Mouse (Mus musculus) kidney, adult 2 months (tissue): ENCODE data around the gene Cobl. TPM values are rescaled to one million over a fixed set of nuclear protein-coding genes. Genes with fewer than 3 reads are reported as not detected.

Source experiments
- DNase-seq: peaks from one replicate; pipeline ENCODE4 v3.0.0; 2021
- H3K27ac ChIP-seq: fragments of 200-500 bp; 2 replicates; pipeline ENCODE4 v1.5.1; 2012; ENCODE audit warnings: low read depth, low read length, control low read depth, inconsistent platforms; ENCODE audit not compliant: insufficient read depth
- H3K27me3 ChIP-seq: fragments of 200-500 bp; replicated peaks from 2 replicates; pipeline ENCODE4 v1.6.1; 2012; ENCODE audit warnings: mild to moderate bottlenecking, moderate library complexity, low read length, inconsistent platforms; ENCODE audit not compliant: control insufficient read depth, insufficient read depth
- H3K36me3 ChIP-seq: fragments of 200-500 bp; 2 replicates; pipeline ENCODE4 v1.6.1; 2012; ENCODE audit warnings: mild to moderate bottlenecking, moderate library complexity, low read length, inconsistent platforms; ENCODE audit not compliant: control insufficient read depth, insufficient read depth
- H3K4me1 ChIP-seq: fragments of 200-500 bp; 2 replicates; pipeline ENCODE4 v1.6.1; 2011; ENCODE audit warnings: low read length; ENCODE audit not compliant: control insufficient read depth, insufficient read depth
- H3K4me3 ChIP-seq: fragments of 200-500 bp; 2 replicates; pipeline ENCODE4 v1.5.1; 2011; ENCODE audit warnings: mild to moderate bottlenecking, low read depth, low read length, control low read depth; ENCODE audit not compliant: insufficient read depth
- CTCF ChIP-seq: fragments of 200-500 bp; conservative IDR thresholded peaks from 2 replicates; pipeline ENCODE4 v1.5.1; 2011; ENCODE audit warnings: low read depth, mild to moderate bottlenecking, control low read depth, low read length, moderate library complexity, mixed read lengths; ENCODE audit not compliant: insufficient read depth, insufficient read length
- POLR2A ChIP-seq: fragments of 200-500 bp; IDR thresholded peaks from one replicate; pipeline ENCODE4 v1.6.1; 2011; ENCODE audit warnings: low read depth, low read length, control low read depth
- WGBS: fragments of 180-500 bp; shearing (Covaris S2); methylation state at CpG from one replicate; pipeline ENCODE4 v1.1.7; 2018; 5-methylcytosine and 5-hydroxymethylcytosine counted together
- polyA plus RNA-seq: library from polyadenylated mRNA; depleted of rRNA; stranded (reverse); fragments of >200 nt; gene quantifications from 2 replicates; pipeline ENCODE4 v1.2.3, GENCODE M21; 2012

The Cobl gene
- polyA plus RNA-seq, 1 experiment = 18.0 TPM

DNA sequence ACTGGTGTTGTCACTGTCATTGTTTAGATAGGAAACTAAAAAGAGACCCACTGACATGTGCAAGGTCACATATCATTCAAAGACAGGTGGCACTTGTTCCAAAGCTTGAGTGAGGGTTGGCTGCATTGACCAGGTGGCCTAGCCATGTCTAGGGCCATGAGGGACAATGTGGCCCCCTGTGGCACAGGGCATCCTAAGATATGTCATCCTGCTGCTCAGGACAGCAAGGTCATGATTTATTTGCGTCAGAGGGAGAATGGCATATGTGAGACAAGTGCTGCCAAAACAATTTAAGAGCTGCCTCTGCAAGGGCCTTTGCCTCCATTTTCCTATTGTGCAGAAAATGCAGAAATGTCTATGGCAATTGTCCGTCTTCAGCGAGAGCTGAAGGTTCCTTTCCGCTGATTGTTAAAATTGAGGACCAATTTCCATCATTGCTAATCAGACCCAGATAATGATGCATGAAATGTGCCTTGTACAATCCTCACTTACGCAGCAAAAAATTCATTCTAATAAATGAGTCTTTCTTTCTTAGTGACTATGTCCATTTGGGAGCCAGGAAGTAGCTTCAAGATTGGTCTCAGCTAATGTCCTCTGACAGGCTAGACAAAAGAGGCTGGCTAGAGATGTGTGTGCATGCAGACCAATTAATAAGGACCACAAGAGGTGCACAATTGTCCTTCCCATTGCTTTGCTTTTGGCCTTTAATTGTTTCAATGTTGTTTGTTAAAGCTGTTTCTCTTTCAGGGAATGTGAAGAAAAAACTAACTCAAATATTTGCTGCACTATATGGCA lies 207.2 kb downstream of the Cobl start:
- no peaks in the 10 kb centered on the region for H3K27me3 ChIP-seq
- H3K4me3 ChIP-seq = no peak overlapping the region
- H3K36me3 ChIP-seq = no peaks in the 10 kb centered on the region
- no peaks in the 10 kb centered on the region for H3K4me1 ChIP-seq
- 99% methylated on average over 5 of the region's 5 CpGs for WGBS
- H3K27ac ChIP-seq = no peak overlapping the region
- no peak for DNase-seq
- TF ChIP-seq POLR2A (no peak), CTCF (no peak)

DNA sequence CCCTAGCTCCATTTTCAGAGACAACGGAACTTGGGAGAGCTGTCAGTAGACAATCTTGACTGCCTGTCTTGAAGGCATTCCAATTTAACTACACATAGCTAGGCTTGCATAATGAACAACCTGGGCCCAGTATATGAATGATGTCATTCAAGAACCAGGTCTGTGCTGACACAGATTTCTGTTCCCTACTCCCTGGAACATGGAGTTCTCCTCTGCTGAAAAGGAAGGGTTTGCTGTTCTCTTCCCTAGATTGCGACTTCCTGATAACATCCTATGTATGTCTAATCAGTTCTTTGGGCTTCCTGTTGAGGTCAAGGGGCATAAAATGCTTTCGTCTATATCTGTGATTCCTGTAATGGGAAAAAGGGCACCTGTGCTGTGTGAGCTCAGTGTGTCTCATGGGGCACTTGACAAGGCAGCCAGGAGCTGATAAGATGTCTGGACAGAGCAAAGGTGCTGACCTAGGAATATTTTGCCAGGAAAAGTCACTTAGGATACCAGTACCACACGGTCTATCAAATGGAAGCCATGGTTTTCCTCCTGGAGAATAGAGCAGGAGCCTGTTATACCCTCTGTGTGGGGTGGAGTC lies 219.3 kb downstream of the Cobl start:
- no peak for DNase-seq
- Histone ChIP-seq H3K4me1 (no peaks in the 10 kb centered on the region), H3K4me3 (no peak overlapping the region), H3K27me3 (no peaks in the 10 kb centered on the region), H3K27ac (no peak overlapping the region), H3K36me3 (no peaks in the 10 kb centered on the region; the same call in 1 of the 2 replicates)
- TF ChIP-seq CTCF (no peak), POLR2A (no peak)
- WGBS = 73% methylated on average over 4 of the region's 4 CpGs

DNA sequence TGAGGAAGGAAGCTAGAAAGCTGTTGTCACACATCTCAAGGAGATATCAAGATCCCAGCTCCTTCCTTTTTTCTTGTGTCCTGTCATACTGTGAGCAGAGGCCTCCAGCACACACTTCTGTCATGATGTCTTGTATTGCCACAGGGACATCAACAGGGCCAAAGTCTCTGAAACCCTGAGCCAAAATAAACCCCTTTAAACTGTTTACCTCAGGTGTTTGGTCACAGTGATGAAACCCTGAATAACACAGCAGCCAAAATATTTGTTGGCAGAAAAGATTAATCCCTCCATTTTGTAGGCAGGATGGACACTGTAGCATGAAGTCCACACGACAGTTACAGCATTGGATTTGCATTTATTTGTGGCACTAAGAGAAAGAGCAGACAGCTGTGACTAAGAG lies 228.4 kb downstream of the Cobl start:
- Histone ChIP-seq H3K36me3 (no peaks in the 10 kb centered on the region), H3K4me1 (peaks cover 3% of the 10 kb centered on the region; the same call in 1 of the 2 replicates), H3K27ac (no peak overlapping the region), H3K27me3 (no peaks in the 10 kb centered on the region), H3K4me3 (no peak overlapping the region)
- 80% methylated on average over 1 of the region's 1 CpGs for WGBS
- no peak for DNase-seq
- TF ChIP-seq POLR2A (no peak), CTCF (no peak)

DNA sequence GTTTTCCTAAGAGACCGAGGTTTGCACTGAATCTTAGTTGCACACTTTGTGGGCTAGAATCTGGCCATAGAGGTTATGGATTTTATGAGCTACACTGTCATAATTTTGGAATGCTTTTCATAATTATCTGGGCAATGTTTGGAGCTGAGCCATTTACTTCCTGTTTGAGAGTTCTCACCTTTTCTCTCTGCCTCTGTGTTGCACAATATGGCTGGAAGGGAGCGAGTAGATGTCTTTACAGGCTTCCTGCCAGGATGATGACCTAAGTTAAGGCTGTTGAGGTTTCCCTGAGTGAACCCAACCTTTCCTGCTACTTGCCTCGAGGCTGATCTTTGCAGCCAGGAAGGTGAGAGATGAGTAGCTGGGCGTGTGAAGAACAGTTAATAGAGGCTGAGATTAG lies 229.9 kb downstream of the Cobl start:
- DNase-seq = no peak
- Histone ChIP-seq H3K4me1 (peaks cover 3% of the 10 kb centered on the region; the same call in 1 of the 2 replicates), H3K4me3 (no peak overlapping the region), H3K27ac (no peak overlapping the region), H3K36me3 (no peaks in the 10 kb centered on the region), H3K27me3 (no peaks in the 10 kb centered on the region)
- TF ChIP-seq CTCF (no peak), POLR2A (no peak)
- WGBS = 70% methylated on average over 4 of the region's 4 CpGs

DNA sequence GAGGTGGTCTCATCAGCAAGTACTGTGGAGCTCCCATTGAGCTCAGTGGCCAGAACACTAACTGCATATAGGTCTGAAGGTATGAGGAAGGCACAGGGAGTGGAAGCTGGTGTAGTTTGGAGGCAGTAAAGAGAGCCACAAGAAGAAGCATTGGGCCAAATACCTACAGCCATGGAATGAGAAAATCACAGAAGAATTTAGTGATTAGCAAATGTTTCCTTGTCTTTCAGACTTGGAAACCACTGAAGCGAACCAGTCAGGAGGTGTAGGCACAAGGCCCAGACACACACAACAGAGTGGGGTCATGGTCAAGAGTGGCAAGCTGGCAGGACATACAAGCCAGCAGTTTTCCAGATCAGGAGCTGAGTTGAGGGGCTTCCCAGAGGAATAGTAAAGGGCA lies 230.6 kb downstream of the Cobl start:
- no peak for TF ChIP-seq POLR2A
- no peak for TF ChIP-seq CTCF
- WGBS = 88% methylated on average over 1 of the region's 1 CpGs
- Histone ChIP-seq H3K4me1 (peaks cover 3% of the 10 kb centered on the region; the same call in 1 of the 2 replicates), H3K27me3 (no peaks in the 10 kb centered on the region), H3K27ac (no peak overlapping the region), H3K36me3 (no peaks in the 10 kb centered on the region), H3K4me3 (no peak overlapping the region)
- DNase-seq = peak; percentile 13

DNA sequence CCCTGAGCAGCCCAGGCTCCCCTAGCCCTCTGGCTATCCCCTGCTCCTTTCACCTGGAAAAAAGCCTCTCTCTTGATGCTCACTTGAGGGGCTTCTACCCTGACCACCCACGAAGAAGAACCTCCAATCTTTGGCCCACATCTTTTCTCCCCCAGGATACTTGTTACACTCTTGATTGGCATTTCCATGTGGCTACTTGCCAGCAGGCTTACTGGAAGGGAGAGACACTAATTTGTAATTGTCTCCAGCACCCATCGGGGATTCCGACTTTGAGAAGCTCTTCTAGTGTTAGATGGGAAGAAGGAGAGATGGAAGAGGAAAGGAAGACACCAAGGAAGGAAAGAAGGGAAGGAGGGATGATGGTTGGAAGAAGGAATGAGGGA lies 232.0 kb downstream of the Cobl start:
- no peak overlapping the region for H3K4me3 ChIP-seq
- H3K27me3 ChIP-seq = no peaks in the 10 kb centered on the region
- WGBS = 60% methylated on average over 3 of the region's 3 CpGs
- no peaks in the 10 kb centered on the region for H3K36me3 ChIP-seq
- H3K4me1 ChIP-seq = peaks cover 3% of the 10 kb centered on the region; the same call in 1 of the 2 replicates
- TF ChIP-seq POLR2A = no peak
- no peak for TF ChIP-seq CTCF
- no peak overlapping the region for H3K27ac ChIP-seq
- DNase-seq = peak; percentile 3

DNA sequence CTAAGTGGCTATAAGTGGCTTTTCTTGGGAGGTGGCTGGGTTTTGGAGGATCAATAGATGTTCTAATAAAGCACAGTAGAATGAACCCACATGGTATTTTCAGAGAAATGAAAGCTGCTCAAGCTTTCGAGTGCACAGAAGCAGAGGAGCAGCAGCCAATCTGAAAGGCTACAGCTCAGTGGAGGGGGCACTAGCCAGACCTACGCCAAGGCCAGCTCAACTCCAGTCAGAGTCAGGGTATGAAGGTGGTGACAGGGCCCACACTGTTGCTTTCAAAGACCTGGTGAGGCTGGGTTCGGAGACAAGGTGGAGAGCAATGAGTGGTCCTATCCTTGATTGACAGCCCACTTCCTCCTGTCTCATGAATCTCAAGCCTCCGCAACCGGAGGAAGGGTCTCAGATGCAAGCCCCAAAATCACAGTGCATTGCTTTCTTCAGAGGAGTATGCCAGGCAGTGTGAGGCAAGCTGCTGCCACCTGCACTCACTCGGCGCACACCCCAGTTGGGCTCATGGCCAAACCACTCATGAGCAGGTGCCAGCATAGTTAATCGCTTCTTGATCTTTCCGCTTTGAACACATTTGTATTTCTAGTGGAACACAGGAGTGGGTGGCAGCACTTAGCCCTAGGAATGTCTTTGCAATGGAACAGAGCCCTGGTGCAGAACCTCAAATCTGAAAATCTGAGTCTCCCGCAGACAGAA lies 232.6 kb downstream of the Cobl start:
- Histone ChIP-seq H3K27ac (no peak overlapping the region), H3K27me3 (no peaks in the 10 kb centered on the region), H3K4me3 (no peak overlapping the region), H3K36me3 (no peaks in the 10 kb centered on the region), H3K4me1 (peaks cover 3% of the 10 kb centered on the region; the same call in 1 of the 2 replicates)
- WGBS = 54% methylated on average over 10 of the region's 10 CpGs
- DNase-seq = peak; percentile 88
- TF ChIP-seq CTCF (no peak), POLR2A (no peak)
